Mouse (Mus musculus) cerebellum, postnatal 10 days (tissue): Measurements from ENCODE around the gene Uchl1.

ENCODE experiments used
- DNase-seq, 2 experiments: peaks; one replicate each; pipeline ENCODE4 v3.0.0; 2021; ENCODE audit warnings: mixed read lengths in 2 of 2

Gene Uchl1

DNA sequence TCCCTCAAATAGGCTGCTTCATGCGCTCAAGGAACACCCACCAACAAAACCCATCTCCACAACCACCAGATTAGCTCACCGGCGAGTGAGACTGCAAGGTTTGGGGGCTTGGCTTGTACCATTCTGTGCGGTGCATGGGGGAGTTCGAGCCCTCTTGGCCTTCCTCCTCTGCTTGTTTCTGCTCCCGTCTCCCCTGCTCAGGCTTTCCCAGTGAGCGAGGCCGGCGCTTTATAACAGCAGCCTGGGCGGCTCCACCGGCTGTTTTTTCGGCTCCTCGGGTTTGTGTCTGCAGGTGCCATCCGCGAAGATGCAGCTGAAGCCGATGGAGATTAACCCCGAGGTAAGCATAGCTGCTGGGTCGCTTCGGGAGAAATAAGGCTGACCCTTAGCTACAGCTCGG lies at the start of gene Uchl1:
Gene Uchl1, plus strand, starts transcription at position 109 of the 400 bp plus-strand sequence.
- DNase-seq, result peak; percentile 96 to 98

DNA sequence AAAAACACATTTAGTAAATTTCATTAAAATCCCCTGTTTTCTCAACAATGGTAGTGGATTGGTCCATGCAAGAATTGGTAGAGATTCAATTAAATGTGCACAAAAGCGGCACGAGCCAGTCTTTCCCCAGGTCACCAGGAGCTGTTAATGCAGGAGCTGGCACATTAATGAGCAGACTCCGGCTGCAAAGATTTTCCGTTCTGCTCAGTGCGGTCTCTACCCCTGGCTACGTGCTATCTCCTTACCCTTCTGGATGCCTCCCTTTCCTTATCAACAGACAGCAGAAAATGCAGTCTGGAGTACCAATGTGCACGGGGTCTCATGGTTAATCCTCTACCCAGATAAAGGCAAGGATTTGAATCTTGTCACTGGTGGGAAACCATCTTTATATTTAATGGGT lies 48.1 kb upstream of the Uchl1 start:
- no peak for DNase-seq

DNA sequence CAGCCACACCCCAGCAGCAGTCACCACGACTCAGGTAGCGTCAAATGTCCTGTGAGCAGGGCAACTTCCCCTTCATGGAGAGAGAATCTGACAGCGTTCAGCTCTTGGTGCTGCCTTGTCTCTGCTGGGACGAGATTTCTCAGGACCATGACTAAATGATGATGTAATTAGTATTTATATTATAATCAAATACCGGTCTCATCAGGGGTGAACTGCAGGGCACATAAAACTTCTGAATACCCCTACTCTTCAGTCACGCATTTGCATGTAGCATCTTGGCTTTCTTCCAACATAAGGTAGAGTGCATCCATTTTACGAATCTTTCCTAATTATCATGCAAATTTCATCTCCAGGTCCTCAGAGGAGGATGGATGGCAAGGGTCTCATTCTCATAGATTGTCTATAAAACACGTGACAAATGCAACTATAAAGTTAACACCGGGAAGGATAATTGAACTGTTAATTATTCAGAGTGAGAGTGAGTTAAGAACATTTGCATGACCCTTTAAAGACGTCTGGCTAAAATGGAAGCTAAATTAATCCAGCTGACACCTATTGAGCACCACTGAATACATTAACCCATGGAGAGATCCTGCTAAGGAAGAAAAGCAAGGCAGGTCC lies 40.3 kb upstream of the Uchl1 start:
- no peak for DNase-seq

DNA sequence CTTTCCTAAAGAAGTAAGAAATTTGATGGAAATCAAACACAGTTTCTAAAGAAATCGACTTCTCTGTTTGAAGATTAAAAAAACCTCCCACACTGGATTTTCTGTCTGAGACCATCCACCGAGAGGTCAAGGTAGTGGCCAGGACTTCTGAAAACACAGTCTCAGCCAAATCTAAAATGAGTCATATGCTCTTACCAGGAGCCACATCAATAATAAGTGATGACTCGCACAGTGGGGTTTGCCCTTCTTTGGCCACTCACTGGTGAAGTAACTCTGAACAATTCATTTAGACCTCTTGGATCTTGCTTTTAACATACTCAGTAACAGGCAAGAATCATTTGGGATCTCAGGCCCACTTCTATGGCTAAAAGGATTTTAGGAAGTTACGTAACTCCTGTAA lies 33.7 kb upstream of the Uchl1 start:
- no peak for DNase-seq

DNA sequence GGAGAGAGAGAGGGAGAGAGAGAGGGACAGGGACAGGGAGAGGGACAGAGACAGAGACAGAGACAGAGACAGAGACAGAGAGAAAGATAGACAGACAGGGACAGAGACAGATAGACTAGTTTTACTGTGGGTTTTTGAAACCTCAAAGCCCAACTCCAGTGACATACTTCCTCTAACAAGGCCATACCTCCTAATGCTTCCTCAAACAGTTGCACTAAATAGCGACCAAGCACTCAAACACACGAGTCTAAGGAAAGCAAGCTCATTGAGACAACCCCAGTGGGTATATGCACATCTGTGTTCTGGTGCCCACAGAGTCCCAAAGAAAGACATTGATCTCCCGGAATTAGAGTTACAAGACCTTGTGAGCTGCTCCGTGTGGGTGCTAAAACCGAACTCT lies 32.6 kb upstream of the Uchl1 start:
- DNase-seq, result no peak

DNA sequence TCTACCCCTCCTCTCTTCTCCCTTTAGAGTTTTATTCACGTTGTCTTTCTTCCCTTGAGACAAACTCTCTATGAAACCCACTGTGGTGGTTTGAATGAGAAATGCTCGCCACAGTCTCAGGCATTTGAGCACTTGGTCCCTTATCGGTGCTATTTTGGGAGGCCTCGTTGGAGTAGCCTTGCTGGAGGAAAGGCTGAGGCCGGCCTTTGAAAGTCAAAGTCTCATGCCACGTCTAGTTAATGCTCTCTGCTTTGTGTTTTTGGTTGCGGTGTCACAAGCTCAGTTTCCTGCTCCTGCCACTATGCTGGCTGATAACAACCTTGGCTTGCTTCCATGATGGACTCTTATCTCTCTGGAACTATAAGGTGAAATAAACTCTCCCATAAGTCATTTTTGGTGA lies 28.4 kb upstream of the Uchl1 start:
- DNase-seq, result no peak

DNA sequence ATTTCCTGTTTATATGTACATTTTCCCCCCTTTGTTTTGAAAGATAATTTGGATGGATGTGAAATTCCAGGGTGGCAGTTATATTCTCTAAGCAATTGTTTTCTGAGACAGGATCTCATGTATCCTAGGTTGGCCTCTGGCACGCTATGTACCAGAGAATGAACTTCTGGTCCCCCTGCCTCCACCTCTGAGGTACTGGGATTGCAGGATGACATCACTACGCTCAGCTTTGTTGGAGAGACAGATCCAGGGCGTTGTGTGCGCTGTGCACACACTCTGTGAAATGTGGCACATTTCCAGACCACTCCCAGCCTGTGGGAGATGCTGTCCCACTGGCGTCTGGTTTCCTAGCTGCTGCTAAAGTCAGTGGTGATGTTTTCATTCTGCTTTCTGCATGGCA lies 21.7 kb upstream of the Uchl1 start:
- DNase-seq, result peak; percentile 26 to 40

DNA sequence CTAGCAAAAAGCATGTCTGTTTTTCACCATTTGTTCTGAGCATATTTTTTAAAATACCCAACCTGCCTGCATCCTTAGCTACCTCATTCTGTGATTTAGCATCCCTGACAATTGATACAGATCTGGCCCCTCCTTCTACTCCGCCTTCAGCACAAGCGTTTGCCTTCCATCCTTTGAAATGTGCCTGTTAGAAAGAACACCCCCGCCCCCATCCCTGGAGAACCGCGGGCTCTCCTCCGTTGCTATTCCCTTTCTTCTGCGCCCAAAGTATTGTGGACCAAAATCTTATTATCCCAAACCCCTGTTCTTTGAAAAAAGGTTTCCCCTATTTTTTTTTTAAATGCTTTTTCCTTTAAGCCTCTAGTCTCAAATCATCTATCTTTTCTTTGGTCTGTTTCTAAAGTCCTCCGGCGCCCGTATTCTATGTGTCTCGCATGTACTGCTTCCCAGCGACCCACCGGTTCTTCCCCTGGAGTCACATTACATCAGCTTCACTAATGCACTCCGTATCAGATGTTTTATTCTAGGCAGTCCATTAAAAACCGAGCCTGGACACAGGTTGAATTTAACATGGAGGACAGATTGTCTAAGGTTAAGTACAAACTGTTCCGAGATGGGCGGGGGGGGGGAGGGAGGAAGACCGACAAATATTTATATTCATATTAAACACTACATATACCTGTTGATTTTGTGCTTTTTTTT lies 551 bp upstream of the Uchl1 start:
- DNase-seq, result peak; percentile 73 to 75

DNA sequence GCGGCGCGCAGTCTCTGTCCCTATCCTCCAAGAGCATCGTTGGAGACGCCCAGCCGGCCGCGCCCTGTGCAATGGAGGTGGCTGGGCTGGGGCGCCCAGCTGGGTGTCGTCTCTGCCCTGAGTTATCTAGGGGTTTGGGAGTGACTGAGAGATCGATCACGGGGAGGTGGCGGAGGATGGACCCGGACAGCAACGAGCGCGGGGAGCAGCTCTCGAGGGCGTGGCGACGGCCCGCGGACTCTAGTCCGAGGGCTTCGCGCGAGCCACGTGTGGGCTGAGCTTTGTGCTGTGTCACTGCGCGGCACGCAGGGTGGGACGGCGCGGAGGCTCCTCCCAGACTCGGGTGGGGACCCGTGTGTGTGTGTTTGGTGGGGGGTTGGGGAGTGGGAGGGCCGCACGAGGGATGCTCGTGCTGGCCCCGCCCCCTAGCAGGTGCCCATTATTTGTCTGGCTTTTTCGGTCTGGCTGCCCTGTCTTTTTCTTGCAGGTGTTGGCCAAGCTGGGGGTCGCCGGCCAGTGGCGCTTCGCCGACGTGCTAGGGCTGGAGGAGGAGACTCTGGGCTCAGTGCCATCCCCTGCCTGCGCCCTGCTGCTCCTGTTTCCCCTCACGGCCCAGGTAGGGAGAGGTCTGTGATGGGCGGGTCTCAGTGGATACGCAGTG lies 696 bp downstream of the Uchl1 start:
- DNase-seq, result peak; percentile 85 to 89

DNA sequence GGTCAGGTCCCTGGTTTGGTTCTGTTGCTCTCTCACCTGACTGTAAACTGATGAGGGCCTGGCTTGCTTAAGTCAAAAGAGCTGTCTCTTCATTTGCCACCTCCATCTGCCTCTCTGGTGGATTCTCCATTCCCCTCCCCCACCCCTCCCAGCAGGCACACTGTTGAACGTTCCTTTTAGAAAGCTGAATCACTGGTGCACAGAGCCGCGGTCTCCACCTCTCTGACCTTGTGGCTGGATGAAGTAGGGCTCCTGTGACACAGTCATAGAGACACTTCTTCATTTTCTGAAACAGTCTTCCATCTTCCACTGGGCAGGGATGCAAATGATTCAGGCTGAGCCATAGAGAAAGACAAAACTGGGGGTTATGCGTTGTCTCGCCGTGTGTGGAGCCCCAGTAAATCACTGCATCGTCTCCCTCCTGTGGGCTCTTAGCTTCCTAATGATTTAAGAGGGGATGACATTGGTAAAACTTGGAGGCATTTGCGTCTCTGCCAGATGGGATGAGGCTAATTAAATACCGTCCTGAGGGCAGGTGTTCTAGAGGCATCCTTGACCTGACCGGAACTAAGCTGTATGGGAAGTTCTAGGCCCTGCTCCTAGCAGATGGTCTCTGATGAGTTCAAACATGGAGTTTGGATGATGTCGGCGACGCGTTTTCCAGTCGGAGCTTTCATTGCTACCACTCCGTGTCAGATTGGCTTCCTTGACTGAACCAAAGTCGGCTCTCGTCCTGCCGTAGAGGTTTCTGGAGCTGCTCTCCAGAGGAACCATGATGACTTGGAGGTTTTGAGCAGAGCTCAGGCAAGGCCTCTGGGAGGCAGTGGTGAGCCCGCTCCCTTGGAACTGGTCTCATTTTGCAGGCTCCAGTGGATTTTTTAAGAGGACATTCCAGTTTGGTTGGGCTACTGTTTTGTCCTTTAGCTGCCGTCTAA lies 1.8 kb downstream of the Uchl1 start:
- DNase-seq, result peak; percentile 52 to 62

DNA sequence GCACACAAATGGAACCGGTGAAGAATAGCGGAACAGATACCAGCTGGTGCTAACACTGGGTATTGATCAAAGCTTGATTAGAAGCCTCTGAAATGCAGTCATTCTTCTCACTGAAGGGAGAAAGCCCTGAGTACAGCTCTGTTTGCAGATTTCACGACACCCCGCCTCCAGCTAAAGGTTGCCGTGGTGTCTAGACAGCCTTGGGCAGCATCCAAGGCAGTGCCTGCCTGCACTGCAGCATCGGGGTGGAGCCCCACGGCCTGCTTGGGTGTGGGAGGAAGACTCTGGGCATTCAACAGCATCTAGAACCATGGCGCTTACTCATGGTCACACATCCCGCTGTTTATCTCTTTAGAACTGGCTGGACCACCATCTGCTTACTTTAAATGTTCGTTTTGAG lies 3.3 kb downstream of the Uchl1 start:
- peak; percentile 57 to 65 for DNase-seq

DNA sequence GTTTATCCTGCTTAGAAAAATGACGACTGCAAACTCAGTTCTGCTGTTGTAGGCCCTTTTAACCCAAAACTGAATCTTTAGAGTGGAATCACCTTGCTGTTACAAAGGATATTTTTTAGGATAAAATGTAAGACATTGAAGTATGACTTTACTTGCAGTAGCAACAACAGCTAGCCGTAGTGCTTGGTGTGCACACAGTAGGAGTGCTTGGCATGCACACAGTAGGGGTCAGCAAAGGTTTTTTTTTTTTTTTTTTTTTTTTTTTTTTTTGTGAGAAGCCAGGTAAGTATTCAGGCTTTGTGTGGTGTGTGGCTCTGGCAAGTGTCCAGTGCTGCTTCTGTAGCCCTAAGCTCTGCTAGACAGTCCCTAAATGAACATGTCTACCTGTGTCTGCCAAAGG lies 10.0 kb downstream of the Uchl1 start:
- DNase-seq, result no peak

DNA sequence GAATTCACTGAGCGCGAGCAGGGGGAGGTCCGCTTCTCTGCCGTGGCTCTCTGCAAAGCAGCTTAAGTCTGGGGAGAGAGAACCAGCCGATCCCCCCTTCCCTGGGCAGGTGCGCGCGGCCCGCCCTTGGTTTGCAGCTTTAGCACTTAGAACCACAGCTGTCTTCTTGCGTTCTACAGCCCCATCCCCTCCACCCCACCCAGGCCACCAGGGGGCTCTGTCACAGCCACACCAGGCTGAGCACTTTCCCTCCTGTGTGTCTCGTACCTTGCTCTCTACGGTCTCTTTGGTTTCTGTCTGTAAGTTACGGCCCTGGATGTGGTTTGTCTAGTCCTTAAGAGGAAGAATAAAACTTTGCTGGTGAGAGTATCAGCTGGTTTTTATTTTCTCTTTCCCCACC lies 11.0 kb downstream of the Uchl1 start:
- DNase-seq, result peak in 1 of 2 experiments; percentile 25

DNA sequence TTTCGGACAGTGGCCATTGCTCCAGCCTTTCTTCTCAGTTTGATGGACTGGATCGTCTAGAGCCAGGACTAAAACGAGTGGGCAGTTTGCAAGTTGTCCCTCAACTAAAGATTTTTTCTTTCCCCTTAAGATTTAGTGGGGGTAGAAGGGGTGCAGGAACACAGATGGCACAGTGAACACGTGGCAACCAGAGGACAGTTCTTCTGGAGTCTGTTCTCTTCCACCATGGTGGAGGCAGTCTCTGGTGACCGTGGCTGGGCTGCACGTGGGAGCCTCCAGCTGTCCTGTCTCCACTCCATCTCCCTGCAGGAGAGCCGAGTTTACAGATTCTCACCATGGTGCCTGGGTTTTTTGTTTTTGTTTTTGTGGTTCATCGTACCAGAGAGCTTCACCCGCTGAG lies 11.8 kb downstream of the Uchl1 start:
- no peak for DNase-seq

DNA sequence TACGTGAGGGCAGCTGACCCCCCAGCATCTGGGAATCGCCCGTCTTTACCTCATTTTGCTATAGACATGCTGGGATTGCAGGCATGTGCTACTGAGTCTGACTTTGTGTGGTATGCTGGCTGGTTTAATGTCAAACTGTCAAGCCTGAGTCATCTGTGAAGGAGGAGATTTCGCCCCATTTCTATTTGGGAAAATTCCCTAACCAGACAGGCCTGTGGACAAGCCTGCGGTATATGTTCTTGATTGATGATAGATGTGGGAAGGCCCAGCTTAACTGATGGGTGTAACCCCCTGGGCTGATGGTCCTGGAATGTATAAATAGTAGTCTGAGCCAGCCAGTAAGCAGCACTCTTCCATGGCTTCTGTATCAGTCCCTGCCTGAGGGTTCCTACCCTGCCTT lies 12.4 kb downstream of the Uchl1 start:
- DNase-seq, result no peak

DNA sequence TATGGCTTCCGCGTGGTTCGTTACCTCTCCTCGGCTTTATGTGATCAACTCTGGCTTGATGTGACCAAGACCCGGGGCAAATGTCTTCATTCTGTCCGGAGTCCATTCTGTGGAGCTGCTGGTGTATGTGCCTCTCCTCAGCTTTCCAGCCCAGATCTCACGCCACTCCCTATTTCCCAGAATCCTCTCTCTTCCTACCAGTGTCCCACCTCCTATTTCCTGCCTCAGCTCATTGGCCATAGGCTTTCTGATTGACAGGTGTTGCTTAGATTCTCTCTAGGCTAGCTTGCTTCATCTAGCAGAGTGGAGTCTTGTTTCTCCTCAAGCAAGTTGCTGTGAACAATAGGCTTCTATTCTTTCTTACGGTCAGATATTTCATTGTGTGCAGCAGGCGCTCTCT lies 13.9 kb downstream of the Uchl1 start:
- DNase-seq, result no peak

DNA sequence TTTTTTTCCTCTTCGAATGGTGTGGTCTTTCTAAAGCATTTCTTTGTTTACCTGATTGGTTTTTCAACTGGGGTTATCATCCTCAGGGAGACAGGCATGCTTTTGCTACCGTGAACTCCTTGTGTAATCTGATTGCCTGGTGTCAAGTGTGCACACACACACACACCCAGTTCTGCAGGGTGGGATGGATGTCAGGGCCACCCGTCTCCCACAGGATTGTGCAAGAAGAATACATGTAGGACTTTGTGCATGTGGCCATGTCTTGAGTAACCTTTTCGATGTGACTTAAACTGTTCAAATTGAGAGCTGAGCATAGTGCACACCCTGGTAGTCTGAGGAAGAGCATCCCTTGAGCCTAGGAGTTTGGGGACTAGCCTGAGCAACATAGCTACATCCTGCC lies 17.3 kb downstream of the Uchl1 start:
- DNase-seq, result no peak

DNA sequence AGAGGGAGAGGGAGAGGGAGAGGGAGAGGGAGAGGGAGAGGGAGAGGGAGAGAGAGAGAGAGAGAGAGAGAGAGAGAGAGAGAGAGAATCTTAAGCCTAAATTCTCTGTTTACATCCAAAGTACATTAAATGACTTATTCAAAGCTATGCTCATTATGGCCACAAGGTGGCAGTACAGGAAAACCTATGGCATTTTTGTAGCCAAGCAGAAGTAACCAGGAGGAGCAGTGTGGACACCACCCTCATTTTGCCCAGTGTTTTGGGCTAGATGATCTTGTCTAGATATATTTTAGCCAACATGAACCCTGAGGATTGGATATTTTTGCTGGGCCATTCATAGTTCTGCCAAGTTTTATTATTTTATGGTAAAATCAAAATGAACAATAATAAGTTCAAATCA lies 21.2 kb downstream of the Uchl1 start:
- DNase-seq, result peak; percentile 76 to 86

DNA sequence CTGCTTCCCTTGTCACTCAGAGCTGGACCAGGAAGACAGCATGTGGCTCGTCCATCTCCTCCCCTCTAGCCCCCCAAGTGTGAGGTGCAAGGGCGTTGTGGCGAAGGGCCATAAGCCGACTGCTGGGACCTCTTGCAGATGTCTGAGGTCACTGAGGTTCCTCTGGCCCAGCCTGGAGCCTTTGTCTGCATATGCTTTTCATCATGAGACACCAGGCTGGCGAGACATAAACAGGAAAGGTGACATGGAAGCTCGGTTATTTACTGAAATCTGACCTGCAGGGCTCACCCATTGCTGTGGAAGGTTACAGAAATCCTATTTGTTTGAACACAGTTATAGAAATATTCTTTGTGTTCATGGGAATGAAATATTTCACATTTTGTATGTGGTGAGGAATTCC lies 24.0 kb downstream of the Uchl1 start:
- no peak for DNase-seq

DNA sequence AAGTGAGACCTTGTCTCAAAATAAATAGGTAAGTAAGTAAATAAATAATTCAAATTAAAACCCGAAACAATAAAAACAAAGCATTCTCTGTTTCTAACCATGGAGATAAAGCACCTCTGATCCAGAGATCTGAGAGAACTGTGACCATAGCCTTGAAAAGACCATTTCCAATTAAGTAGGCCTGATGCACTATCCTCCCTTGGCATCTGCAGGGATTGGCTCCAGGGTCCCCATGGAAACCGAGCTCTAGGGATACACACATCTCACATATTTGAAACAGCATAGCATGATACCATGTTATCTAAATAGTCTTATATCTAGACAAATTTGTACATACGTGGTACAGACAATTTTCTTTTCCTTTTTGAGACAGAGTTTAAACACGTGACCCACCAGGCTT lies 26.1 kb downstream of the Uchl1 start:
- no peak for DNase-seq

DNA sequence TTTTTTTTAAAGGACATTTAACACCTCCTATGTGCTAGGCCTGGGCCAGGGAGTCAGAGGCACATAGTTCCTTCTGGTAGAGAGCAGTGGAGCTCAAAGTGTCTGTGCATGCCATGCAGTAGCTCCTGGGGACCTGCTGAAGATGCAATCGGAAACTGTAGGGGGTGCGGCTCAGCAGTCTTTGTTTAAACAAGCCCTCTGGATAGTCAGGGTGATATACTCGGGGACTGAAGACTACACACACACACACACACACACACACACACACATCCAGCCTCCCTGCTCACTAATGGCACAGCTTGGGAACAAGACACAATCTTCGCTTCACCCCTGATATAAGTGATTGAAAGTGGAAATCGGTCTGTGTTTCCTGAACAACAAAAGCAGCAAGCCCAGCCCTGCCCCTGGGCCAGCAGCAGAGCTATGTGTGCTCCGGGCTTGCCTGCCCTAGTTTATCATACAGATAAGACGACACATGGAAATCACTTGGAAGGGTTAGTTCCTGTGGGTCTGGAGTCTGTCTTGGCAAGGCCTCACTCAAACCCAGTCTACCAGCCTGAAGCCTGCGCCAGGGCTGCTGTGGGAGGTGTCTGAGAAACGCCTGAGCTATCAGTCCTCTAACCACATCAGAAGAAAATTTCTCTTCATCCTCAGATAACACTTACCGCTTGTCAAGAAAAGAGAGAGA lies 27.6 kb downstream of the Uchl1 start:
- DNase-seq, result peak in 1 of 2 experiments; percentile 23

DNA sequence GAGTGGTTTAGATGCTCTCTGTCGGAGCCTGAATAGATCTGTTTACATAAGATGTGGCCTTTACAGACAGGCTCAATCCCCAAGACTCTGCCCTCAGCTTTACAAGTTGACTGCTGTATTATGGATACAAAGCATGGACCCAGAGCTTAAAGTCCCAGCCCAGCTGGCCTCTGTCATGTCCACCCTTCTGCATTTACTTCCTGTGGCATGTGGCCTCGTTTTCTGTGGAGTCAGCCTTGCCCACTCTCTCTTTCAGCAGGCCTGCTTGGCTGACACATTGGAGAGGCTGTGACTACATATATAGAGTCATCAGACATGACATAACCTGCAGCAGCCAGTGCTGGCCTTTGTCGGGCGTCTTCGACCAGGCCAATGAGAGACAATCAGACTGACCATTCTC lies 32.0 kb downstream of the Uchl1 start:
- DNase-seq, result no peak
